Mouse (Mus musculus): ENCODE data around the gene Kcnn1.
"Not testable (repeated sequence)": the region's sequence is repeated elsewhere in the genome, so short reads cannot be mapped to it uniquely, and the experiment has no call there.

Gene Kcnn1

GRCm38 (mm10) chr8:70862824-70863641 lies at the start of gene Kcnn1:
TSS of gene Kcnn1 (minus strand) at chr8:70863258.
- no peak for DNase-seq

DNA sequence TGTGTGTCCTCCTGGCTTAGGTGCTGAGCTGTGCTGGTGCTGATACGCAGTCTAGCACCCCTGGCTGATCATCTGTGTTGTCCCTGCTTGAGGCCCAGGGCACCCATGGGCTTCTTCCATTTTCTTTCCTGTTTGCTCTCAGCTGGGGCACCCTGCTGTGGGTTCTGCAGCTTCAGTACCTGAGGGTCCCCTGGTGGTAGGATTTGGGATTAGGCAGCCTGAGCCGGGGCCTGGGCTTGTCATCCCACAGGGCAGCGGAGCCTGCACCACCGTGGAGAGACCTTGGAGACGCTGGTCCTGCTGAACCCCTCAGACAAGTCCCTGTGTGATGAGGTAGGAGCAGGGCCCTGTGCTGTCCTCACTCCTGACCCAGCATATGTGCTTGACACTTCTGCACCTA lies 48.5 kb upstream of the Kcnn1 start:
- no peak for DNase-seq

GRCm38 (mm10) chr8:70907518-70907917 lies 44.5 kb upstream of the Kcnn1 start:
- DNase-seq: no peak

DNA sequence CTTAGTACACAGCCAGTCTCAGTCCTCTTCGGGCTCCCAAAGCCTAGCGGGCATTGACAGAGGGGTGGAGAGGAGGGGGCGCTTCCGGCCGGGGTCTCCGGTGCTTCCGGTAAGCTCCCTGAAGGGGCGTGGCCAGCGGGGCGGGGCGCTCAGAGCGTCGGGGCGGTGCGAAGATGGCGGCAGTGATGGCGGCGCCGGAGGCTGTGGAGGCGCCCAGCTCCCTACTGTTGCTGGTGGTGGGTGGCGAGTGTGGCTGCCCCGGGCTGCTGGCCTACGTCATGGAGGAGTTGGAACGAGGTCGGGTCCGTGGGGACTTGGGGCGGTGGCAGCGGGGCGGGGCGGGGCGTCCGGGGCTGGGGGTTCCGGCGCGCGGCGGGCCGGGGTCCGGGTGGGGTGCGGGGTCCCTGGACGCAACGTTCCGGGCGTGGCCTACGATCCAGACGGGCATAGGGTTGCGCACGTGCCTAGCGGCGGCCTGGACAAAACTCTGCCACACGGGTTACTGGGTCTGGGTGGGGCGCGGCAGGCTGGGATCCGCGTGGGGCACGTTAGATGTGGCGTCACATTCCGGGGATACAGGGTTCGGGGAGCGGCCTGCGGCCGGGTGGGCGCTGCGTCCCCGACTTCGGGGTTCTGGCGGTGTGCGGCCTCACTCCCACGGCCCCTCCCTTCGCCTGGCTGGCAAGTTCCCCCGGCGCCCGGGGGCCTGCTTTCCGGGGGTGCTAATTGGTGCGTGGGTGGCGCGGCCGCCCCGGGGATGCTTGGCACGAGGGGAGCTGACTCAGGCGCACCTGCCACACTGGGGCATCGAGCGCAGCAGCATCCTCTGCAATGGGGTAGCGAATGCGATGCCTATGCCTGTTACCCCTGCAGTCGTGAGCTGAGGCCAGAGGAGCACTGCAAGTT lies 43.0 kb upstream of the Kcnn1 start, which contains the start of gene Map1s:
Gene Map1s, plus strand, starts transcription at position 102 of the 906 bp plus-strand sequence.
- DNase-seq: peak; percentile 91

DNA sequence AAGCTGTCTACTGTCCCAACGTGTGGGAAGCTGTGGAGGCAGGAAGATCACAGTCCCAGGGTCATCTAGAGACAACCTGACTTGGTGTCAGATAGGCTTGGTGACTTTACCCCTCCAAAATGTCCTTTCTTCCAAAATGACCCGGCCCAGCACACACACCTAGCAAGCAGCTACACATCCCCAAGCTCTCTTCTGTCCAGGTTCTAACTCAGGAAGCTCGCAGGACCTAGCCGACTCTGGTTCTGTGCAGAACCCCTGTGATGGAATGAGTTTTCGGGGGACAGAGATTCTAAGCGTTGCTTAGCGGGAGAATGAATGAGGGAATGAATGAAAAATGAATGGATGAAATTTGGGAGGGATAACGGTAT lies 42.4 kb upstream of the Kcnn1 start:
- no peak for DNase-seq

DNA sequence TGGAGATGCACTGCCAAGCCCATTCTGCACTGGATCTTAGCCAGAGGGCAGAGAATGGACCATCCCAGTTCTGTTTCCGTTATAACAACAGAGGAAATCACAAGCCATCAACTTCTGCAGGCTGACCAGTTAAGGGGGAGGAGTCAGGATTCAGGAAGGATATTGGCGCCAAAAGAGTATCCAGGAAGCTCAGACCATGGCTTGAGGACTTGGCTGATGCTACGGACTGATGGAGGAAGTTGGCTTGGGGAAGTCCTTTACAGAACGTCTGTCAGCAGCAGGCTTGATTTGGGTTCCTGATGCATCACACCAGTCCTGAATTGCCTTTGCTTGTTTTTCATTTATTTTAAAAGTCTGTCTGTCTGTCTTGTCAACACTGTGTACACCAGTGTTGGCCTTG lies 41.5 kb upstream of the Kcnn1 start:
- no peak for DNase-seq

- DNase-seq: no peak
Observed at GRCm38 (mm10) chr8:70903582-70903981, 40.5 kb upstream of the Kcnn1 start.

- DNase-seq: no peak
Observed at GRCm38 (mm10) chr8:70903112-70903511, 40.1 kb upstream of the Kcnn1 start.

DNA sequence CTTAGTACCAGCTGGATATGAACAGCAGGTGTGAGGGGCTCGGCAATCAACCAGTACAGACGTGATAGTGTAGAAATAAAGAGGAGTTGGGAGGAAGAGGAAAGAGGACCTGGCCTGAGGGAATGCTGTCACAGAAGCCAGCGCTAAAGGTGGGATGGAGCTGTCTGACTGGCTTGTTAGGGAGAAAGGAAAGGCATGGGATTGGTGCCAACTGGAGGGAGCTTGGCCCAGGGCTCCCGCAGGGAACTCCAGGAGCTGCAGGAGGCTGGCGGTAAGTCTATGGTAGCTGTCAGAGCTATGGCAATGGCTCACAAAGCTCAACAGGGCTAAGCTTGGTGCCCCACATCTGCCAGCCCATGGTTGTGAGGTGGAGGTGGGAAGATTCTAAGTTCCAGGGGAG lies 39.2 kb upstream of the Kcnn1 start:
- DNase-seq: no peak

- DNase-seq: no peak
Observed at GRCm38 (mm10) chr8:70900872-70901387, 37.9 kb upstream of the Kcnn1 start.

- no peak for DNase-seq
Observed at GRCm38 (mm10) chr8:70899226-70899625, 36.2 kb upstream of the Kcnn1 start.

DNA sequence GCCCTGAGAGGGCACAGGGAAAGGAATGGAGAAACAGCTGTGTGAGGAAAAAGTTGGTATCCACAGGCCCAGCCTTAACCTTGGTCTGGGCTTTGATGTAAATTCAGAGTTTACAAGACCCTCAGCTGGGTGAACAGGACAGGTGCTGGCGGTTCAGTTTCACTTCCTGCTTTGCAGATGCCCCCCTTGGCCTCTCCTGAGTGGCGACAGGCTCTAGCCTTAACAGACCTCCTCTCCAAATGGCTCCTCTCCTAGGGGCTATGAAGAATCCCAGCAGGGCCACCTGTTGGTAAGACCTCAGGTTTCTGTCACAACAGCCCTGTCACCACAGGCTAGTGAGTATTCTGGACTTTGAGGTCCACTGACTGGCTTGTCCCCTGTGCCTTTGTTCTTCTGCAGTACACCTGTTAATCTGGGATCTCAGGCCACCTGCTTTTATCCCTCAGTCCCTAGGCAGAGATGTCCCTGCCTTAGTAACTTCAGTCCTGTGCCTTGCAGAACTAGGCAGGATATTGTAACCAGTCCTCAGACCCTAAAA lies 35.7 kb upstream of the Kcnn1 start:
- no peak for DNase-seq

DNA sequence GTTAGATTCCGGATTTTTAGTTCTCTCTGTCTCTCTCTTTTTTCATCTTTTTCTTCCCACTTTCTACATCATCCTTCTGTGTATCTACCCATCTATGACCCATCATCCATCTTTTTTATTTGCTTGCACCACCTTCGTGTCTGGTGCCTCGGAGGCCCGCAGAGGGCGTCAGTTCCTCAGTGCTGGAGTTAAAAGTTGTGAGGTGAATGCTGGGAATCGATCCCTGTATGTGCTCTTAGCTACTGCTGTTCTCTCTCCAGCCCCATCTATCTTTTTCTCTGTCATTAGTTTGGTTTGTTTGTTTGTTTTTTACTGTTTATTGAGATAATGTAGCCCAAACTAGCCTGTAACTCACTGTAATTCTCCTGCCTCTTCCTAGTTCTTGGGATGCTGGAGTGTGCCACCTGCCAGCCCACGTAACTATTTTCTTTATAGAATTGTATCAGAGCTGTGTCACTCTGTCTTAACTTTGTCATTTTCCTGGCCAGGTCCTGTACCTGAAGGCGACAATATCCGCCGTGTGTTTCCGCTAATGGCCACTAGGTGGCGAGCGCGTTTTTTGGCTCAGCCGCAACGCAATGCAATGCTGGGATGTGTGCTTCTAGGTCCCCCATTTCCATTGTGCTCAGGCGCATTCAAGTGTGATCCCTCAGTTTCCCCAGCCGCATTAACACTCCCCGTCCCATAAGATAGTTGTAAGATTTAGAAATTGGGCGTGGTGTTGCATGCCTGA lies 34.8 kb upstream of the Kcnn1 start:
- DNase-seq: peak; percentile 87

DNA sequence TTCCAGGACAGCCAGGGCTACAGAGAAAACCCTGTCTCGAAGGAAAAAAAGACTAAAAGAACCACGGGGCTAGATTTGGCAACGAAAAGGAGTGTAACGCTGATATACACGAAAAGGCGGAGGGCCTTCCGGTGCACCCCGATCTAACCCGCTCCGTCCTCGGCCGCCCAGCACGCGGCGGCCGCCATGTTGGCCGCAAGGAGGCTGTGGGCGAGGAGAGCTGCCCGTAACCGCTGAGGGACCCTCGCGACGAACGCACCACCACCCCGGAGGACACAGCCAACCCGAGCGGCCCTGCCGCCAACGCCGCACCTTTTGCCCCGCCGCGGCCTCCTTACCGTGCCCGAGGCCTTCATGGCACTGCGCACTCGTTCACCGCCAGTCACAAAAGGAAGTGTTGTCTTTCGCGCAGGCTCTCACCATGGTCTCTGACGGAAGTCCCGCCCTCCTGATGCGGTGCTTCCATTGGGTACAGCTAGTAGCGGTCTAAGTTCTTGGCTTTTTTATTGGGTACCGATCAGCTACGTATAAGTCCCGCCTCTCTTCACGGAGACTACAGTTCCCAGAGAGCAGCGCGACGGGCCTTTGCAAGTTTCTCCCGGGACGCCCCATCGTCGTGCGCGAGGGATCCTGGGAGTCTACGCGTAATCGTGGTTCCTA lies 34.1 kb upstream of the Kcnn1 start, which contains the start of gene Rpl18a:
Gene Rpl18a, minus strand, starts transcription at position 392 of the 660 bp plus-strand sequence.
- peak; percentile 93 for DNase-seq

GRCm38 (mm10) chr8:70896316-70897020 lies 33.4 kb upstream of the Kcnn1 start:
- DNase-seq: no peak

DNA sequence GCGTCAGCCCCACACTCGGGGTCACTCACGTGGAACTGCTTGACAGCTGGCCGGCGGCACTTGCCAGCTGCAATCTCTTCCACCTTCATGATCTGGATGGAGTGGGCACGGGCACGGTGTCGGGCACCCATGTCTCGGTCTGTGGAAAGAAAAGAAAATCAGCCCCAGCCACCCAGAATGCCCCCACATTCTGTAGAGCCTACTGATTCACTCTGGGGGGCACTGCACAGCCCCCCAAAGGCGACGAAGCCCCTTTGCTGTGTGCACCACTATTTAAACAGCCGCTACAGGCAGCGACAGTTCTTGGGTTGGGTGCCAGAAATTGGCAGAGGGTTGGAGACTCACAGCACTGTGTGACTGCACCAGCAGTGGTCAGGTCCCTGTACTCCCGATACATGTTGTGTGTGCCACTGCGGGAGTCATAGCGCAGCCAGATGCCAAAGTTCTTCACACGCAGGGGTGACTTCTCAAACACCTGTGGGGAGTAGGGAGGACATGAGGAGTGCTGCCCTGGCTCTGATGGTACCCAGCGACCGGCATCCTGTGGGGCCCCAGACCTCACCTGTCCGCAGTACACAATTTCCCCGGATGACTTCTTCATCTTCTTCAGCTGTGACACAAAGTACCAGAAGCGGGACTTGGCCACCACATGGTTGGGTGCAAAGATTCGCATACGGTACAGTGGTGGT lies 32.7 kb upstream of the Kcnn1 start:
- not testable (repeated sequence) for DNase-seq

GRCm38 (mm10) chr8:70894771-70895545 lies 31.9 kb upstream of the Kcnn1 start:
- DNase-seq: no peak

GRCm38 (mm10) chr8:70894385-70894720 lies 31.3 kb upstream of the Kcnn1 start:
- DNase-seq: no peak

DNA sequence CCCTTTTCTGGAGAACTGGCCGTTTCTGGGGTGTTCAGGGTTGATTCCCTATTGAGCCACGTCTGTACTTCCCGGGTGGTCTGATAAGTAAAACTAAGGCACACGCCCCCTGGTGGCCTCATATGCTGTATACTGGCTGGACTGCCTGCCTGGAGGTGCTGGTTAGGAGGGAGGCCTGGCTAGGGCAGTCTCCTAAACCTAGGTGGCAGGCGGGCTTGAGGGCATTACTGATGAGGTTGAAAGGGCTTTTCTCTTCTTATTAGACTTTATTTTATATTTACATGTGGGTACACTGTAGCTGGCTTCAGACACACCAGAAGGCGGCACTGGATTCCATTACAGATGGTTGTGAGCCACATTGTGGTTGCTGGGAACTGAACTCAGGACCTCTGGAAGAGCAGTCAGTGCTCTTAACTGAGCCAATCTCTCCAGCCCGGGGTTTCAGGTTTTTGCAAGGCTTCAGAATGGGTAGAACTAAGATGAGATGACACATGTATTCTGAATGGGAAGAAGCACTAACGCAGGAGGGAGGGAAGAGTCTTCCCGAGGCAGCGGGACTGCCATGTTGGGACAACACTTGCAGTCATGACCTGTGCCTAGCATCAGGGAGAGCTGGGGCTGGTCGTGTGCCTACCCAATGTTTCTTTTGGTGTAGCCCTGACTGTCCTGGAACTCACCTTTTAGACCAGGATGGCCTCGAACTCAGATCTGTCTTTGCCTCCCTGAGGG lies 30.8 kb upstream of the Kcnn1 start:
- peak; percentile 73 for DNase-seq

Measured in thymus, postnatal 25 days (tissue).